Mouse (Mus musculus) stomach, embryonic 14.5 days (tissue): ENCODE results near the gene Scrg1. TPM values are rescaled to one million over a fixed set of nuclear protein-coding genes. Genes with fewer than 3 reads are reported as not detected.

Source experiments
- ATAC-seq: fragments of 200-750 bp; cut with Nextera tagmentation; 2 replicates; pipeline ENCODE4 v1.8.0; 2017; ENCODE audit warnings: low read depth, moderate TSS enrichment; ENCODE audit not compliant: insufficient number of reproducible peaks, insufficient read depth, low FRiP score
- H3K27ac ChIP-seq: fragments of 300-500 bp; sonication (generic); 2 replicates; pipeline ENCODE4 v1.5.1; 2014; ENCODE audit warnings: mild to moderate bottlenecking, low read length, moderate library complexity, mixed read lengths
- H3K27me3 ChIP-seq: fragments of 300-500 bp; sonication (generic); 2 replicates; pipeline ENCODE4 v1.6.1; 2014; ENCODE audit warnings: low read length, control low read depth, mixed read lengths; ENCODE audit not compliant: control insufficient read depth, insufficient read depth
- H3K36me3 ChIP-seq: fragments of 300-500 bp; sonication (generic); 2 replicates; pipeline ENCODE4 v1.6.1; 2014; ENCODE audit warnings: mild to moderate bottlenecking, control low read depth, low read length, moderate library complexity, mixed read lengths; ENCODE audit not compliant: control insufficient read depth, insufficient read depth
- H3K4me1 ChIP-seq: fragments of 300-500 bp; sonication (generic); 2 replicates; pipeline ENCODE4 v1.6.1; 2014; ENCODE audit warnings: low read length, control low read depth, mixed read lengths; ENCODE audit not compliant: control insufficient read depth, insufficient read depth
- H3K4me2 ChIP-seq: fragments of 300-500 bp; sonication (generic); replicated peaks from 2 replicates; pipeline ENCODE4 v1.6.1; 2014; ENCODE audit warnings: low read depth, low read length, control low read depth
- H3K4me3 ChIP-seq: fragments of 300-500 bp; sonication (generic); 2 replicates; pipeline ENCODE4 v1.5.1; 2014; ENCODE audit warnings: low read depth, low read length, control low read depth
- H3K9ac ChIP-seq: fragments of 300-500 bp; sonication (generic); replicated peaks from 2 replicates; pipeline ENCODE4 v1.6.1; 2014; ENCODE audit warnings: low read depth, mild to moderate bottlenecking, control low read depth, low read length, moderate library complexity, mixed read lengths
- H3K9me3 ChIP-seq: fragments of 300-500 bp; sonication (generic); 2 replicates; pipeline ENCODE4 v1.6.1; 2016; ENCODE audit warnings: low read depth, low read length, control low read depth; ENCODE audit not compliant: control insufficient read depth
- WGBS: fragments of 180-500 bp; shearing (Covaris S2); extraction: QIAGEN DNeasy Blood & Tissue Kit; methylation state at CpG from one replicate; pipeline ENCODE4 v1.1.7; 2014; 5-methylcytosine and 5-hydroxymethylcytosine counted together
- polyA plus RNA-seq: library from polyadenylated mRNA; unstranded; fragments of >200 nt; fragmentation: Nextera tagmentation; extraction: Ambion mirVana; gene quantifications from 2 replicates; pipeline ENCODE4 v1.2.1, GENCODE M21; 2014

Gene Scrg1
- 0.64 and 0.91 TPM in 2 replicates for polyA plus RNA-seq

GRCm38 (mm10) chr8:57455765-57456164 is at the start of gene Scrg1:
Gene Scrg1 (plus strand): TSS chr8:57455923.
- H3K4me2 ChIP-seq = no peak within 1 kb of the TSS
- 82% methylated on average over 3 of the region's 3 CpGs for WGBS
- no peaks in the 10 kb centered on the region for H3K4me1 ChIP-seq
- H3K9me3 ChIP-seq = no peaks in the 10 kb centered on the region
- H3K27me3 ChIP-seq = no peaks in the 10 kb centered on the region
- H3K27ac ChIP-seq = no peak within 1 kb of the TSS
- no peak within 1 kb of the TSS for H3K4me3 ChIP-seq
- no peak within 1 kb of the TSS for H3K9ac ChIP-seq
- no peaks in the 10 kb centered on the region for H3K36me3 ChIP-seq
- no peak for ATAC-seq

GRCm38 (mm10) chr8:57406366-57406765 is 49.4 kb upstream of the Scrg1 start:
- Histone ChIP-seq H3K4me3 (no peak overlapping the region), H3K9me3 (no peaks in the 10 kb centered on the region), H3K4me2 (no peak overlapping the region), H3K9ac (no peak overlapping the region), H3K27ac (no peak overlapping the region), H3K4me1 (peaks cover 8% of the 10 kb centered on the region; the same call in 1 of the 2 replicates), H3K27me3 (no peaks in the 10 kb centered on the region), H3K36me3 (no peaks in the 10 kb centered on the region)
- ATAC-seq = no peak
- 84% methylated on average over 4 of the region's 4 CpGs for WGBS

GRCm38 (mm10) chr8:57409333-57409732 is 46.4 kb upstream of the Scrg1 start:
- H3K36me3 ChIP-seq = no peaks in the 10 kb centered on the region
- no peak overlapping the region for H3K4me3 ChIP-seq
- H3K4me1 ChIP-seq = peaks cover 6% of the 10 kb centered on the region; the same call in 1 of the 2 replicates
- peak overlapping the region; percentile 39; the same call in 1 of the 2 replicates for H3K27ac ChIP-seq
- whole genome bisulfite sequencing = 61% methylated on average over 2 of the region's 2 CpGs
- ATAC-seq = no peak
- H3K9me3 ChIP-seq = no peaks in the 10 kb centered on the region
- no peak overlapping the region for H3K9ac ChIP-seq
- no peaks in the 10 kb centered on the region for H3K27me3 ChIP-seq
- H3K4me2 ChIP-seq = no peak overlapping the region

GRCm38 (mm10) chr8:57409779-57410472 is 45.8 kb upstream of the Scrg1 start:
- ATAC-seq = no peak
- Histone ChIP-seq H3K27me3 (no peaks in the 10 kb centered on the region), H3K9me3 (no peaks in the 10 kb centered on the region), H3K36me3 (no peaks in the 10 kb centered on the region), H3K4me3 (no peak overlapping the region), H3K4me1 (peaks cover 6% of the 10 kb centered on the region; the same call in 1 of the 2 replicates), H3K4me2 (peak overlapping the region; percentile 33), H3K27ac (peak overlapping the region; percentile 39; the same call in 1 of the 2 replicates), H3K9ac (no peak overlapping the region)
- WGBS = 36% methylated on average over 15 of the region's 15 CpGs

- Histone ChIP-seq H3K27me3 (no peaks in the 10 kb centered on the region), H3K4me1 (peaks cover 6% of the 10 kb centered on the region; the same call in 1 of the 2 replicates), H3K27ac (no peak overlapping the region; the same call in 1 of the 2 replicates), H3K36me3 (no peaks in the 10 kb centered on the region), H3K4me2 (peak overlapping the region; percentile 33), H3K4me3 (no peak overlapping the region), H3K9me3 (no peaks in the 10 kb centered on the region), H3K9ac (no peak overlapping the region)
- ATAC-seq = no peak; the same call in 1 of the 2 replicates
- 8% methylated on average over 16 of the region's 16 CpGs for WGBS
Observed at GRCm38 (mm10) chr8:57410473-57410863, 45.3 kb upstream of the Scrg1 start.

- Histone ChIP-seq H3K4me1 (peaks cover 6% of the 10 kb centered on the region; the same call in 1 of the 2 replicates), H3K36me3 (no peaks in the 10 kb centered on the region), H3K27ac (no peak overlapping the region), H3K27me3 (no peaks in the 10 kb centered on the region), H3K4me3 (no peak overlapping the region), H3K4me2 (no peak overlapping the region), H3K9me3 (no peaks in the 10 kb centered on the region), H3K9ac (no peak overlapping the region)
- 86% methylated on average over 6 of the region's 6 CpGs for WGBS
- no peak for ATAC-seq
Observed at GRCm38 (mm10) chr8:57411366-57411765, 44.4 kb upstream of the Scrg1 start.

GRCm38 (mm10) chr8:57416827-57417226 is 38.9 kb upstream of the Scrg1 start:
- no peaks in the 10 kb centered on the region for H3K27me3 ChIP-seq
- peaks cover 3% of the 10 kb centered on the region; the same call in 1 of the 2 replicates for H3K9me3 ChIP-seq
- no peak overlapping the region for H3K4me2 ChIP-seq
- ATAC-seq = no peak
- WGBS = 83% methylated on average over 5 of the region's 5 CpGs
- H3K36me3 ChIP-seq = no peaks in the 10 kb centered on the region
- no peak overlapping the region for H3K4me3 ChIP-seq
- no peak overlapping the region for H3K9ac ChIP-seq
- H3K4me1 ChIP-seq = no peaks in the 10 kb centered on the region
- H3K27ac ChIP-seq = no peak overlapping the region

- Histone ChIP-seq H3K9me3 (no peaks in the 10 kb centered on the region), H3K4me1 (no peaks in the 10 kb centered on the region), H3K36me3 (no peaks in the 10 kb centered on the region), H3K27me3 (no peaks in the 10 kb centered on the region), H3K4me2 (no peak overlapping the region), H3K4me3 (no peak overlapping the region), H3K9ac (no peak overlapping the region), H3K27ac (no peak overlapping the region)
- 11% methylated on average over 3 of the region's 3 CpGs for WGBS
- no peak for ATAC-seq
Observed at GRCm38 (mm10) chr8:57426074-57426473, 29.6 kb upstream of the Scrg1 start.
